Mouse (Mus musculus) thymus, postnatal 0 days (tissue): Measurements from ENCODE around the gene Myh4. TPM values are rescaled to one million over a fixed set of nuclear protein-coding genes. Genes with fewer than 3 reads are reported as not detected.

Source experiments
- polyA plus RNA-seq: library from polyadenylated mRNA; unstranded; fragments of >200 nt; fragmentation: Nextera tagmentation; extraction: Ambion mirVana; gene quantifications from 2 replicates; pipeline ENCODE4 v1.2.1, GENCODE M21; 2015

The Myh4 gene
- polyA plus RNA-seq, 1 experiment from 2014 or later = 0.31 TPM

Other genes starting within 250 kb of the Myh4 start
- 0.50 and 0.60 TPM in 2 replicates for gene Tmem220, start 212.9 kb upstream of the Myh4 start, polyA plus RNA-seq
- 42.4 and 47.7 TPM in 2 replicates for gene Adprm, start 185.4 kb upstream of the Myh4 start, polyA plus RNA-seq
- gene Sco1, start 185.4 kb upstream of the Myh4 start, polyA plus RNA-seq = 12.4 and 12.7 TPM in 2 replicates
- gene Myh3, start 159.7 kb upstream of the Myh4 start, polyA plus RNA-seq = 0.22 and 0.35 TPM in 2 replicates
- 0.05 TPM in 1 of 2 replicates, not detected in the other for gene Myh2, start 67.0 kb upstream of the Myh4 start, polyA plus RNA-seq
- 0.33 and 0.41 TPM in 2 replicates for gene Myh1, start 38.0 kb upstream of the Myh4 start, polyA plus RNA-seq
- 0.46 and 0.81 TPM in 2 replicates for gene Myh8, start 39.1 kb downstream of the Myh4 start, polyA plus RNA-seq
- 0.09 and 0.20 TPM in 2 replicates for gene Myh13, start 83.6 kb downstream of the Myh4 start, polyA plus RNA-seq
- gene Gas7, start 217.4 kb downstream of the Myh4 start, polyA plus RNA-seq = 7.5 and 7.7 TPM in 2 replicates